Mouse (Mus musculus): ENCODE measurements at regions not wholly inside any gene's neighbourhood (a gene's known extent, or its start where the extent isn't known, plus 50 kb on each side); places are given as distances from the start of the nearest gene placed in this dataset.
A peak's percentile ranks its signal among the peaks of the same experiment; 100 is the strongest.

DNA sequence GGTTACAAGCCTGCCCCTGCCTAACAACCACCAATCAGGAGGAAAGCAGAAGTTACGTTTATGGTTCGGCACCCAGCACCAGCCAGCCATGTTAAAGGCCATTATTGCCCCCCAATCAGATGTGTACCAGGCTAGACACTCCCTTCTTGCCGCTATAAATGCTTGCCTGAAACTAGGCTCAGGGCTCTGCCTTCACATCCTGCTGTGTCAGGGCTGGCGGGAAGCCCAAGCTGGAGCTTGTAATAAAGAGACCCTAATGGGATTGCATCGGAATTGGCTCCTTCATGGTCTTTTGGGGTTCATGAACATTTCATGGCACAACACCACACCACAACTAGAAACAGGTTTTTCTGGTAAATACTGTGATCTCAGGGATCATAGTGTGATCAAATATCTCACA lies 69.1 kb upstream of the Slc22a12 start:
- ATAC-seq (replicated peaks; ENCODE audit: low FRiP score, low read depth), result no peak
- no peak overlapping the region for H3K27ac ChIP-seq
- DNase-seq (ENCODE audit: low spot score), result no peak
- no peaks in the 10 kb centered on the region for H3K27me3 ChIP-seq (ENCODE audit: insufficient read depth, low read length)
- no peak for TF ChIP-seq CTCF (IDR thresholded peaks at IDR 0.05; ENCODE audit: low read depth)
- WGBS, result 64% methylated on average over 5 of the region's 5 CpGs
- no peaks in the 10 kb centered on the region for H3K9me3 ChIP-seq (replicated peaks; ENCODE audit: low read length)
- H3K4me3 ChIP-seq (replicated peaks; ENCODE audit: low read depth, low read length), result no peak overlapping the region
- no peak overlapping the region for H3K9ac ChIP-seq (ENCODE audit: low read depth, low read length)
- H3K4me2 ChIP-seq (ENCODE audit: low read length), result no peak overlapping the region
- no peaks in the 10 kb centered on the region for H3K36me3 ChIP-seq (ENCODE audit: insufficient read depth, low read length)
- no peaks in the 10 kb centered on the region for H3K4me1 ChIP-seq (replicated peaks; ENCODE audit: insufficient read depth, low read length)

GRCm38 (mm10) chr19:6610715-6611114 lies 67.9 kb upstream of the Slc22a12 start:
- H3K36me3 ChIP-seq (ENCODE audit: insufficient read depth, low read length), result no peaks in the 10 kb centered on the region
- 71% methylated on average over 5 of the region's 5 CpGs for WGBS
- TF ChIP-seq CTCF (IDR thresholded peaks at IDR 0.05; ENCODE audit: low read depth), result no peak

GRCm38 (mm10) chr19:6610051-6610450 lies 67.2 kb upstream of the Slc22a12 start:
- Histone ChIP-seq H3K4me1 (replicated peaks; ENCODE audit: insufficient read depth, low read length) (no peaks in the 10 kb centered on the region), H3K9me3 (replicated peaks; ENCODE audit: low read length) (no peaks in the 10 kb centered on the region), H3K27me3 (ENCODE audit: insufficient read depth, low read length) (no peaks in the 10 kb centered on the region), H3K9ac (ENCODE audit: low read depth, low read length) (no peak overlapping the region), H3K27ac (no peak overlapping the region), H3K36me3 (ENCODE audit: insufficient read depth, low read length) (no peaks in the 10 kb centered on the region), H3K4me3 (replicated peaks; ENCODE audit: low read depth, low read length) (no peak overlapping the region), H3K4me2 (ENCODE audit: low read length) (no peak overlapping the region)
- no peak for DNase-seq (ENCODE audit: low spot score)
- WGBS, result 45% methylated on average over 8 of the region's 8 CpGs
- ATAC-seq (replicated peaks; ENCODE audit: low FRiP score, low read depth), result no peak
- no peak for TF ChIP-seq CTCF (IDR thresholded peaks at IDR 0.05; ENCODE audit: low read depth)

More at GRCm38 (mm10) chr19:6610715-6611114, 67.9 kb upstream of the Slc22a12 start:
- H3K4me3 ChIP-seq (replicated peaks; ENCODE audit: low read depth, low read length), result no peak overlapping the region
- H3K4me1 ChIP-seq (replicated peaks; ENCODE audit: insufficient read depth, low read length), result no peaks in the 10 kb centered on the region
- ATAC-seq (replicated peaks; ENCODE audit: low FRiP score, low read depth) (no peak), DNase-seq (ENCODE audit: low spot score) (no peak)
- no peak overlapping the region for H3K27ac ChIP-seq
- H3K9ac ChIP-seq (ENCODE audit: low read depth, low read length), result no peak overlapping the region
- H3K9me3 ChIP-seq (replicated peaks; ENCODE audit: low read length), result no peaks in the 10 kb centered on the region
- H3K27me3 ChIP-seq (ENCODE audit: insufficient read depth, low read length), result no peaks in the 10 kb centered on the region
- no peak overlapping the region for H3K4me2 ChIP-seq (ENCODE audit: low read length)

GRCm38 (mm10) chr19:6607501-6607900 lies 64.7 kb upstream of the Slc22a12 start:
- no peaks in the 10 kb centered on the region for H3K36me3 ChIP-seq (ENCODE audit: insufficient read depth, low read length)
- 88% methylated on average over 2 of the region's 2 CpGs for WGBS

DNA sequence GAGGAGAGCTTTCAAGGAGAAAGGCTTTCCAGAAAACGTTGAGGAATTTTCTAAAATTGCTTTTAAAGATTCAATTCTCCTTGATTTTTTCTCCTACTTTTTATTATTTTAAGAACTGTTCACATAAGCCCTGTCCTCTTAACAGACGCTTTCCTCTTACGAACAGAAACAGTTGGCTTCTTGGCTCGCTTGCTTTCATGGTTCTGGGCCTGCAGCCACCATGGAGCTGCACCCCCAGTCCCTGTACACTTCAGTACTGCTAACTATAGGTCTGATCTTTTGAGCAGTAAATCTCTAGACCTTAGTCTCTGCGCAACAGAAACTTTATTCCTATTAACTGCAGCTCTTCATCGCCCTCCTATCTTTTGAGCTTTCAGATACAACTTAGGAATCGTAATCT lies 63.8 kb upstream of the Slc22a12 start:
- Histone ChIP-seq H3K4me2 (ENCODE audit: low read length) (no peak overlapping the region), H3K27ac (no peak overlapping the region), H3K27me3 (ENCODE audit: insufficient read depth, low read length) (no peaks in the 10 kb centered on the region), H3K36me3 (ENCODE audit: insufficient read depth, low read length) (no peaks in the 10 kb centered on the region), H3K9me3 (replicated peaks; ENCODE audit: low read length) (no peaks in the 10 kb centered on the region), H3K4me1 (replicated peaks; ENCODE audit: insufficient read depth, low read length) (no peaks in the 10 kb centered on the region), H3K9ac (ENCODE audit: low read depth, low read length) (no peak overlapping the region), H3K4me3 (replicated peaks; ENCODE audit: low read depth, low read length) (no peak overlapping the region)
- DNase-seq (ENCODE audit: low spot score) (no peak), ATAC-seq (replicated peaks; ENCODE audit: low FRiP score, low read depth) (no peak)
- WGBS, result 66% methylated on average over 7 of the region's 7 CpGs
- TF ChIP-seq CTCF (IDR thresholded peaks at IDR 0.05; ENCODE audit: low read depth), result no peak

More at GRCm38 (mm10) chr19:6607501-6607900, 64.7 kb upstream of the Slc22a12 start:
- TF ChIP-seq CTCF (IDR thresholded peaks at IDR 0.05; ENCODE audit: low read depth), result no peak
- Histone ChIP-seq H3K4me1 (replicated peaks; ENCODE audit: insufficient read depth, low read length) (no peaks in the 10 kb centered on the region), H3K27ac (no peak overlapping the region), H3K4me2 (ENCODE audit: low read length) (no peak overlapping the region), H3K27me3 (ENCODE audit: insufficient read depth, low read length) (no peaks in the 10 kb centered on the region), H3K9me3 (replicated peaks; ENCODE audit: low read length) (no peaks in the 10 kb centered on the region), H3K9ac (ENCODE audit: low read depth, low read length) (no peak overlapping the region), H3K4me3 (replicated peaks; ENCODE audit: low read depth, low read length) (no peak overlapping the region)
- ATAC-seq (replicated peaks; ENCODE audit: low FRiP score, low read depth) (no peak), DNase-seq (ENCODE audit: low spot score) (no peak)

- H3K4me3 ChIP-seq (replicated peaks; ENCODE audit: low read depth, low read length), result no peak overlapping the region
- no peak overlapping the region for H3K4me2 ChIP-seq (ENCODE audit: low read length)
- H3K27ac ChIP-seq, result no peak overlapping the region
- ATAC-seq (replicated peaks; ENCODE audit: low FRiP score, low read depth), result no peak
- DNase-seq (ENCODE audit: low spot score), result no peak
- H3K9ac ChIP-seq (ENCODE audit: low read depth, low read length), result no peak overlapping the region
- H3K9me3 ChIP-seq (replicated peaks; ENCODE audit: low read length), result no peaks in the 10 kb centered on the region
- H3K36me3 ChIP-seq (ENCODE audit: insufficient read depth, low read length), result no peaks in the 10 kb centered on the region
- H3K27me3 ChIP-seq (ENCODE audit: insufficient read depth, low read length), result no peaks in the 10 kb centered on the region
- TF ChIP-seq CTCF (IDR thresholded peaks at IDR 0.05; ENCODE audit: low read depth), result no peak
- H3K4me1 ChIP-seq (replicated peaks; ENCODE audit: insufficient read depth, low read length), result peaks cover 7% of the 10 kb centered on the region
- 68% methylated on average over 8 of the region's 8 CpGs for WGBS
Observed at GRCm38 (mm10) chr19:6604702-6605101, 61.9 kb upstream of the Slc22a12 start.

- DNase-seq (ENCODE audit: low spot score), result peak; percentile 18
- no peak overlapping the region for H3K9ac ChIP-seq (ENCODE audit: low read depth, low read length)
- H3K4me2 ChIP-seq (ENCODE audit: low read length), result no peak overlapping the region
- H3K27ac ChIP-seq, result no peak overlapping the region
- no peak for TF ChIP-seq CTCF (IDR thresholded peaks at IDR 0.05; ENCODE audit: low read depth)
- H3K27me3 ChIP-seq (ENCODE audit: insufficient read depth, low read length), result no peaks in the 10 kb centered on the region
- no peak overlapping the region for H3K4me3 ChIP-seq (replicated peaks; ENCODE audit: low read depth, low read length)
- peaks cover 7% of the 10 kb centered on the region for H3K4me1 ChIP-seq (replicated peaks; ENCODE audit: insufficient read depth, low read length)
- WGBS, result 15% methylated on average over 12 of the region's 12 CpGs
- H3K9me3 ChIP-seq (replicated peaks; ENCODE audit: low read length), result no peaks in the 10 kb centered on the region
- no peaks in the 10 kb centered on the region for H3K36me3 ChIP-seq (ENCODE audit: insufficient read depth, low read length)
- 0 out of 2 replicates have a peak, but pooled peaks have one; percentile 36 for ATAC-seq (replicated peaks; ENCODE audit: low FRiP score, low read depth)
Observed at GRCm38 (mm10) chr19:6600873-6601530, 58.2 kb upstream of the Slc22a12 start.
